Mouse (Mus musculus) heart, postnatal 14 days (tissue): ENCODE results near the gene Kcnf1. TPM values are rescaled to one million over a fixed set of nuclear protein-coding genes. Genes with fewer than 3 reads are reported as not detected.
"Not testable (repeated sequence)": the region's sequence is repeated elsewhere in the genome, so short reads cannot be mapped to it uniquely, and the experiment has no call there.

ENCODE experiments used
- DNase-seq, 2 experiments: peaks; one replicate each; pipeline ENCODE4 v3.0.0; 2021 to 2022
- intact Hi-C: fragments of 180-260 bp; cut with DNase I; formaldehyde crosslinking; loops from one replicate; pipeline ENCODE4 v1.15.1; 2025
- total RNA-seq, 2 experiments: library from RNA; stranded (reverse); gene quantifications; 2 replicates each; pipeline ENCODE4 v1.2.3; 2021

The Kcnf1 gene
- total RNA-seq, 2 experiments from 2014 or later, result 0.05 TPM; not detected in 1

- intact Hi-C loops, result no loop called here
Observed at GRCm38 (mm10) chr12:17166116-17166515, 10.6 kb downstream of the Kcnf1 start.

GRCm38 (mm10) chr12:17163996-17164395 lies 12.7 kb downstream of the Kcnf1 start:
- DNase-seq, result no peak
- intact Hi-C loops, result no loop called here

More at GRCm38 (mm10) chr12:17166116-17166515, 10.6 kb downstream of the Kcnf1 start:
- no peak for DNase-seq

GRCm38 (mm10) chr12:17159549-17159948 lies 17.1 kb downstream of the Kcnf1 start:
- intact Hi-C loops, result no loop called here

GRCm38 (mm10) chr12:17157558-17157957 lies 19.1 kb downstream of the Kcnf1 start:
- intact Hi-C loops, result no loop called here
- no peak for DNase-seq

More at GRCm38 (mm10) chr12:17159549-17159948, 17.1 kb downstream of the Kcnf1 start:
- DNase-seq, result no peak

GRCm38 (mm10) chr12:17155781-17156180 lies 20.9 kb downstream of the Kcnf1 start:
- intact Hi-C loops, result no loop called here
- DNase-seq, result no peak

GRCm38 (mm10) chr12:17152840-17153239 lies 23.8 kb downstream of the Kcnf1 start:
- intact Hi-C loops, result no loop called here
- DNase-seq, result no peak

GRCm38 (mm10) chr12:17148920-17149319 lies 27.8 kb downstream of the Kcnf1 start:
- intact Hi-C loops, result no loop called here

GRCm38 (mm10) chr12:17141791-17142190 lies 34.9 kb downstream of the Kcnf1 start:
- intact Hi-C loops, result no loop called here
- DNase-seq, result no peak

More at GRCm38 (mm10) chr12:17148920-17149319, 27.8 kb downstream of the Kcnf1 start:
- no peak for DNase-seq

GRCm38 (mm10) chr12:17140436-17140835 lies 36.3 kb downstream of the Kcnf1 start:
- no peak for DNase-seq
- intact Hi-C loops, result no loop called here

GRCm38 (mm10) chr12:17134546-17135096 lies 42.1 kb downstream of the Kcnf1 start:
- DNase-seq, result no peak
- intact Hi-C loops, result no loop called here

- intact Hi-C loops, result no loop called here
- no peak for DNase-seq
Observed at GRCm38 (mm10) chr12:17132243-17132642, 44.4 kb downstream of the Kcnf1 start.

GRCm38 (mm10) chr12:17131563-17131962 lies 45.1 kb downstream of the Kcnf1 start:
- no peak for DNase-seq
- intact Hi-C loops, result no loop called here

GRCm38 (mm10) chr12:17122881-17123280 lies 53.8 kb downstream of the Kcnf1 start:
- DNase-seq, result peak in 1 of 2 experiments; percentile 6
- intact Hi-C loops, result not testable (repeated sequence)

Other genes with a start within 250 kb of the Kcnf1 start
- gene Pqlc3, start 176.5 kb downstream of the Kcnf1 start, total RNA-seq, result 1 to 10 TPM; 2.9 to 3.3 TPM
- gene 2410004P03Rik, start 165.2 kb downstream of the Kcnf1 start, total RNA-seq, result under 1 TPM in 1 of 2 experiments, not detected in 1; 0.50 TPM
- gene Pdia6, start 89.7 kb upstream of the Kcnf1 start, total RNA-seq, result 100 to 1,000 TPM in 1 of 2 experiments, 10 to 100 TPM in 1; 76.7 to 102 TPM
- under 1 TPM in 1 of 2 experiments, not detected in 1; 0.36 TPM for gene Atp6v1c2, start 152.5 kb upstream of the Kcnf1 start, total RNA-seq
- gene Nol10, start 171.6 kb upstream of the Kcnf1 start, total RNA-seq, result 1 to 10 TPM; 7.1 to 7.4 TPM